Mouse (Mus musculus): ENCODE data around the gene Bcl7b.

Gene Bcl7b

DNA sequence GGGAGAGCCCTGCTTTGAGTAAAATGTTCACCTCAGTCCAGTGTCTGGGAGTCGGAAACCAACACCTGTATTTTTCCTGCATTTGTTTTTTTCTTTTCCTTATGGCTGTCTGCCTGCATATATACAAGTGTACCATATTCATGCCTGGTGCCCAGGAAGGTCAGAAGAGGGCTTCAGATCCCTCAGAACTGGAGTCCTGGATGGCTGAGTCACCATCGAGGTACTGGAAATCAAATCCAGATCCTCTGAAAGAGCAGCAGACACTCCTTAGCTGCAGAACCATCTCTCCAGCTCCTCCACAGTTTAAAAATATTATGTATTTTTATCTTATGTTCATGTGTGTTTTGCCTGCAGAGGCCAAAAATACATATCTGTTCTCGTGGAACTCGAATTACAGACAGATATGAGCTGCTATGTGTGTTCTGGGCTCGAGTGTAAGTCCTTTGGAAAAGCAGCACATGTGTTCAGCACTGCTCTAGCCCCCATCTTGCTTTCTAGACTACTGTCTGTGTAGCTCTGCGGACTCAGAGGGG lies 3.7 kb downstream of the Bcl7b start:
- no peak for DNase-seq (ENCODE audit: low spot score)

DNA sequence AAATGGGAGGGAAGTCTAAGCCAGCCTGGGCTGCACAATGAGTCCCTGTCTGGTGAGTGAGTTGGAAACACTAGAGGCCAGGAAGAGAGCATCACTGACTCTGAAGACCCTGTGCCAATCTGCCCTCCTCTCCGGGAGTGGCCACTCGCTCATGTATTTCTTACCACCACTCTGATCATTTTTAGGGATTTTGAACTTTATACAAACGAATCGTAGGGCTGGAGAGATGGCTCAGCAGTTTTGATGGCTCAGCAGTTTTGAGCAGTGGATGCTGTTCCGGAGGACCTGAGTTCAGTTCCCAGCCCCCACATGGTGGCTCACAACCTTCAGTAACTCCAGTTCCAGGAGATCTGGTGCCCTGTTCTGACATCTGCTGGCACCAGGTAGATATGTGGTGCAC lies 4.9 kb downstream of the Bcl7b start:
- DNase-seq (ENCODE audit: low spot score), result no peak

DNA sequence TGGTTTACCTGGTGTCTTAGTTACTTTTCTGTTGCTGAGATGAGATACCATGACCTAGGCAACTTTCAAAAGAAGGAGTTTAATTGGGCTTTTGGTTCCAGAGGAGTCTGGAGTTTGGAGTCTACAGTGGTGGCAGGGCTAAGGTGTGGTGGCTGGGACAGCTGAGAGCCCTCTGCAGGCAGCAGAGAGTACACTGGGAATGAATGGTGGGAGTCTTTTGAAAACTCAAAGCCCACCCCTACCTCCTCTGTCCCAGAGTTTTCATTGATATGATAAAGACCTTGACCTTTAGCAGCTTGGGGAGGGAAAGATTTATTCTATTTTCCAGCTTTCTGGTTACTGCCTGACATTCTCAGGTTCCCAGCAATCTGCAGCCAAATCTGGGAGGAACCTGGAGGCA lies 7.0 kb downstream of the Bcl7b start:
- no peak for DNase-seq (ENCODE audit: low spot score)

DNA sequence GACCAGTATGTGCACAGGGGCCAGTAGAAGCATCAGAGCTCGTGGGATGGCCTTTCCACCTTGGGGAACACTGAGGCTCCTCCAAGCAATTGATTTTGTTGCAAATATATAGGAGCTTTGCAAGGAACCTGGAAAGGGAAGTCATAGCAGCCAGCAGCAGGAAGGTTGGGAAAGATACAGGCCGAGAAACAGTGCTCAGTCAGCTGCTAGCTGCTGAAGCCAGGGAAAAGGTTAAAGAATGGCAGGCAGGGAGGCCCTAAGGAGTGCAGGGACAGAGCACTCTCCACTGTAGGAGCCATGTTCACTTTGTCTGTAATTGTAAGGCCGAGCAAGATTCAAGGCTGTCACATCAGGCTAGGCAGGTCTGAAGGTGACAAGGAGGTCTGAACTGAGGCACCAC lies 10.4 kb downstream of the Bcl7b start:
- no peak for DNase-seq (ENCODE audit: low spot score)

DNA sequence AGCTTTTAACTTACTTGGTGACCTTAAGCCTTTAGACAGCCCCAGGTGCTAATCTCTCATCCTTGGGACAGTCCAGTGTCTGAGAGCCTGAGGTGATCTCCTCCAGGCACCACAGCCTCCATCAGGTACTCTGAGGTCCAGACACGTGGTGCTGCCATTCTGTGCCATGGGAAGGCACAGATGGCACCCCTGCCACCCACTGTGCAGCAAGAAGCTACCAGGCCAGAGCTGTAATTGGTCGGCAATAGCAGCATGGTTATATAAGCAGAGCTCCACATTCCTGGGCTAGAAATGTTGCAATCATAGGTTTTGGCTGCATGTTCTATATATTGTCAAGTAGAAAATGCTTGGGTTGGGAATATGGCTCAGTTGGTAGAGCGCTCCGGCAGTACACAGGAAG lies 10.9 kb downstream of the Bcl7b start:
- no peak for DNase-seq (ENCODE audit: low spot score)

DNA sequence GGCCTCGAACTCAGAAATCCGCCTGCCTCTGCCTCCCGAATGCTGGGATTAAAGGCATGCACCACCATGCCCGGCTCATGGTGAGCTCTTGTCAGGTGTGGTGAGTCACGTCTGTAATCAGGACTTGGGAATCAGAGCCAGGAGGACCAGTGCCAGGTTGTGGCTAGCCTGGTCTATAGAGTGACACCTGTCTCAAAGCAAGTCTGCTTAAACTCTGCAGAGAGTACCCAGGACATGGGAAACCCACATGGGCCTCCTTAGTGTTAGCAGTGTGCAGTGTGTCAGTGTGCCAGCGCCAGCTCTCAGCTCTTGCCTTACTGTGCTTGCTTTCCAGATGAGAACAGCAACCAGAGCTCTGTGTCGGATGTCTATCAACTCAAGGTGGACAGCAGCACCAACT lies 11.5 kb downstream of the Bcl7b start:
- DNase-seq (ENCODE audit: low spot score), result no peak

DNA sequence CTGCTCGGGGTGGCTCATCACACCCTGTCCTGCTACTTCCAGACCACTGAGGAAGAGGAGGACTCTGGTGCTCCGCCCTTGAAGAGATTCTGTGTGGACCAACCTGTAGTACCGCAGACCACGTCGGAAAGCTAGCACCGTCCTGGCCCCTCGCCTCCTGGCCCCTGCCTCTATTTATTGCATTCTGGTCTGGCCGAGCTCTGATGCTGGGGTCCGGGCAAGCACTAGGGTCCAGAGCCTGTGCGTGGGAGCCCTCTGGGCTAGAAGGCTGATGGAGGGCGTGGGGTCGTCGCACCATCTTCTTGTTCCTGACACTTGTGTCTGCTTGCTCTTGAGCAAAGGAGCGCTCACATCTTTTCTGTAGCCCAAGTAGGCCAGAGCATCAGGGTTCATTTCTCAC lies 12.7 kb downstream of the Bcl7b start:
- DNase-seq (ENCODE audit: low spot score), result no peak

DNA sequence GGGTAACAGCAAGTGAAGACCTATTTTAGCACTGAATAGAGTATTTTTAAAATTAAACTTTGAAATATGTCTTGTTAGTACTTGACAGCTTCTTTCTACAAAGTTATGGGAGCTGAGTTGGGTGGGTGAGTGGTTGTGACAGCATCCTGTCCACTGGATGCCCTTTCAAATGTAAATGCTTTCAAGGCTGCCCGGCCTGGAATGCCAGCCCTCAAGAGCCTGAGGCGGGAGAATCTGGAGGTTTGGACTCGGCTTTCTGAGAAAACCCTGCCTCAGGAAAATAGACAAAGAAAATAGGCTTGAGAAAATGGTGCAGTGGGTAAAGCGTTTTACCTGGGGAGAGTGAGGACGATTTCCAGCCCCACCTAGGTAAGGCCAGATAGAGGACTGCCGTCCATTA lies 13.7 kb downstream of the Bcl7b start:
- DNase-seq (ENCODE audit: low spot score), result no peak

DNA sequence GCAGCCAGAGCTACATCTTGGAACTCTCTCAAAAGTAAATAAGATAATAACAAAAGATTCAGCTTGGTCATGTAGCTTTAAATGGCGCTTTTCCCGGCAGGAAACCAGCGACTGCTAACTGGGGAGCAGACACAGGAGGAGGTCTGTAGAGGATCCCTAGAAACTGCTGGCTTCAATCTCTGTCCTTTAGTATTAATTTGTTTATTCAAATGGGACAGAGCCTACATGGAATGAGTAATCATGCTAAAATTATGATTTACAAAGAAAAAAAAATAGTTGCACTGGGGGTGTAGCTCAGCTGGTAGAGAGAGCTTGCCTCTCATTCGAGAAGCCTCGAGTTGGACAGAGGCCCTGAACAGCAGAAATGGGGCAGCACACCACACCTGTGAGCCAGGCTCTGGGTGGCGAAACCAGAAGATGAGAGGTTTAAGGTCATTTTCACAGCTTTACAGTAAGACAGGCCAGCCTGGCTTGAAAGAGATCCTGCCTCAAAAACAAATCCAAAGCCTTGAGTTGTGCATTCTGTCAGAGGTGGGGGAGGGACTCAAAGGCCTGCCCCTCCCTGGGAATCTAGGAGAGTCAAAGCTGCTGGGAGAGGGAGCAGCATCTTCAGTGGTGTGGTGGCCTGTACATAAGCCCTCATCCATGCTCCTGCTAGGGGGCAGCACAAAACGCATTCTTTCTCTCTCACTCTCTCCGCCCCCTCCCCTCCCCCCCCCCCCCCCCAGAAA lies 15.2 kb downstream of the Bcl7b start:
- no peak for DNase-seq (ENCODE audit: low spot score)

DNA sequence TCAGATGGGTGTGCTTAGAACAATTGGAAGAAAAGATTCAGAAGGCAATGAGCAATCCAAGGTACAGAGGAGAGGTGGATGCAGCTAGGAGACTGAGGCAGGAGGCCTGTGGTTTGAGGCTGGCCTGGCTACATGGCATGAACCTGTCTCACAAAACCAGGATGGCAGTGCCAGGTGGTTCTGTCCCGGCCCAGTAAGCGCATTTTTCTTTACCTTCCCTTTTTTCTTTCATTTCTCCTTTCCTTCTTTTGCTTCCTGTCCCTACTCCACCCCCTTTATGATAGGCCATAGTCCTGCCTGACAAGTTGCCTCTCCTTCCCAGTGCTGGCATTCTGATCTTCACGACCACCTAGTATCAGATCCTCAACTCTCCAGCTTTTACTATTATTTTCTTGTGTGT lies 16.9 kb downstream of the Bcl7b start:
- DNase-seq (ENCODE audit: low spot score), result no peak

DNA sequence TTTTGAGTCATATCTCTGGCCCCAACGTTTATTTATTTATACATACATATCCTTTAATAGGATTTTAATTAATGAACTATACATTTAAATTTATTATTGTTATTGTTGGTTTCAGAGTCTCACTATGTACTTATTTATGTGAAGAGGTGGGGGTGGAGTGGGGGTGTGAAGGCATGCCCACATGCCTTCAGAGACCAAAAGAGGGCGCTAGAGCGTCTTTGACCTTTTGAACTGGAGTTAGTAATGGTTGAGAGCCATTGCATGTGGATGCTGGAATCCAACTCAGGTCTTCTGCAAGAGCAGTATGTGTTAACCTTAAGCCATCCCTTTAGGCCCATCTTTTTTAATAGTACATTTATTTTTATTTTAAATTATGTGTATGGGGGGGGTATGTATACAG lies 17.5 kb downstream of the Bcl7b start:
- no peak for DNase-seq (ENCODE audit: low spot score)

DNA sequence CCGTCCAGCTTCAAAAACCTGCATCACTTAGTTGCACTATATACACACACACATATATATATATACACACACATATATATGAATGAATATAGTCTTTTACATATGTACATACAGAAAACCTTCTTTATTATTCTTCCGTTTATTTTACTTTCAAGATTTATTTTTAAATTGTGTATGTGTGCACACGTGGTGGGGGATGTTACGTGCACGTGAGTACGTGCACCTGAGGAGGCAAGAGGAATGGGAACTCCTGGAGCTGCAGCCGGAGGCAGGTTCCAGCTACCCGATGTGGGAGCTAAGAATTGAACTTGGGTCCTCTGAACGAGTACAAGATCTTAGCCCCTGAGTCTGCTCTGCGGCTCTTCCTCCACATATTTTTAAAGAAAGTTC lies 18.1 kb downstream of the Bcl7b start:
- DNase-seq (ENCODE audit: low spot score), result no peak

DNA sequence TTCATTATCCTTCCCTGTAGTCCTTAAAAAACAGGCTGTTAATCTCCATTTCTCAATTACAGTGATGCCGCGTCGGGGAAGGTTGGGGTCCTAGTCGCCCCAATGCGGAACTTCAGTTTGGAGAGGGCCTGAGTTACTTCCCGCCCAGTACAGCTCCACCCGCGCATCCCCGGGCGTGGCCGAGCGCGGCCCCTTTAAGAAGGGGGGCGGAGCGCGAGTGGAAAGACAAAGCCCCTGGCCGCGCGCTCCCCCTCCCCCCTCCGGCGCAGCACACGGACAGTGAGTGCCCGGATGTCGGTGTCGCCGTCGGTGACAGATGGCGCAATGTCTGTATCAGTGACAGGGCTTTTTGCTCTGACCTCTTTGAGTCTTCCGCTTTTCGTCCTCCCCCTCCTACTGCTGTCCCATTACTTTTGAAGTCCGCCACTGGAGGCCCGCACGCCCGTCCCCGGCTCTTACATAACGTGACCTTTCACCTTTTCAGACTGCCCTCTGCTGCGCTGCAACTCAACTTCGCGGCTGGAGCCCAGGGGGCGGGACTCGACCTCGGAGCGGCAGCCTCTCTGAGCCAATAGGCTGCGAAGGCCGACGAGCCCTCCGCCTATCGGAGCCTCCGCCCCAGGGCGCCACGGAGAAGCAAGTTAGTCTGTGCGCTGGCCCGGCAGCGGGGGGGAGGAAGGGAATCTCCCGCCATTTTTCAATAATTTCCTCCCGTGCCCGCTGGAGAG lies 18.7 kb downstream of the Bcl7b start, which contains the start of gene Baz1b:
TSS of gene Baz1b (plus strand) at position 644 of the 728 bp plus-strand sequence.
- DNase-seq (ENCODE audit: low spot score), result peak; percentile 94

DNA sequence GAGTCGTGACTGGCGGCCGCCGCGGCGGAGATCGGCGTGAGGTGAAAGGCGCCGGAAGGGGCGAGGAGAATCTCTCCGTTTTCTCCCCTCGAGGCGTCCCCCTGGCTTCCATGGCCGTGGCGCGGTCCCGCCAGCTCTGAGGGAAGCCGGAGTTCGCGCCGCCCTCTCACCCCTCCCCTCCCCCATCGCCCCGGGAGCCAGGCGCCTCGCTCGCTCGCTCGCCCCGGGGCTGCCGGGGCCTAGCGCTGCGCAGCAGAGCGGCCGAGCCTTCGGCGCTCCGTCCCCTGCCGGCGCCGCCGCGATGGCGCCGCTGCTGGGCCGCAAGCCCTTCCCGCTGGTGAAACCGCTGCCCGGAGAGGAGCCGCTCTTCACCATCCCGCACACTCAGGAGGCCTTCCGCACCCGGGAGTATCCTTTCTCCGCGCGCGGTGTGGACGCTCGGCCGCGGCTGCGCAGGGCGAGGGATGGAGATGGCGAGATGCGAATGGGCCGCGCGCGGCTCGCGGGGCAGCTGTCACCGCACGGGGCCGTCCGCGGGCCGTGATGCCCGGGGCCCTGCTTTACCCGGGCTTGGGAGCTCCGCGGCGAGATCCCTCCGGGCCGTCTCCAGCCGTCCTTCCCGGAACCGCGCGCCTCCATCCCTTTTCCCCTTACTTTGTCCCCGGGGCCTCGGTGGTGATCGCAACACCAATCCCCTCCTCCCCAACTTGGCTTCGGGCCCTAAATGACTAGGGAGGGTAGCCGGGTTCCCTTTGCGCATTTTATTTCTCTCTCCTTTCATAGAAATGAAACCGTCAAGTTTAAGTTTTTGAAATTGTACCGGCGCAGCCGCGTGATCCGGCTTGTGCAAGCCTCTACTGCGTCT lies 19.5 kb downstream of the Bcl7b start:
- DNase-seq (ENCODE audit: low spot score), result peak; percentile 75

DNA sequence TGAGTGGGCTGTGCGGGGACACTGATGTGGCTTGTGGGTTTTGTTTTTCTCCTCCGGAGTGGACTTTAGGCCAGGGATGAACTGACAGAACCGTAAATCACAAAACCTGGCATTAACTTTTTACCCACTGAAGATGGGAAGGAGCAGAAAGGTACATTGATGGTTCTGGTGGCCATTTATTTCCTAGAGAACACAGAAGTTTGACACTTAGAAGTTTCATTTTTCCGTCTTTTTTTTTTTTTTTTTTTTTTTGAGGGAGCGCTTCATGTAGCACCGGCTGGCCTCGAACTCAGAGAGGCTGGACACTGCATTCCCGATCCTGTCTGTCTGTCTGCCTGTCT lies 20.1 kb downstream of the Bcl7b start:
- DNase-seq (ENCODE audit: low spot score), result no peak

DNA sequence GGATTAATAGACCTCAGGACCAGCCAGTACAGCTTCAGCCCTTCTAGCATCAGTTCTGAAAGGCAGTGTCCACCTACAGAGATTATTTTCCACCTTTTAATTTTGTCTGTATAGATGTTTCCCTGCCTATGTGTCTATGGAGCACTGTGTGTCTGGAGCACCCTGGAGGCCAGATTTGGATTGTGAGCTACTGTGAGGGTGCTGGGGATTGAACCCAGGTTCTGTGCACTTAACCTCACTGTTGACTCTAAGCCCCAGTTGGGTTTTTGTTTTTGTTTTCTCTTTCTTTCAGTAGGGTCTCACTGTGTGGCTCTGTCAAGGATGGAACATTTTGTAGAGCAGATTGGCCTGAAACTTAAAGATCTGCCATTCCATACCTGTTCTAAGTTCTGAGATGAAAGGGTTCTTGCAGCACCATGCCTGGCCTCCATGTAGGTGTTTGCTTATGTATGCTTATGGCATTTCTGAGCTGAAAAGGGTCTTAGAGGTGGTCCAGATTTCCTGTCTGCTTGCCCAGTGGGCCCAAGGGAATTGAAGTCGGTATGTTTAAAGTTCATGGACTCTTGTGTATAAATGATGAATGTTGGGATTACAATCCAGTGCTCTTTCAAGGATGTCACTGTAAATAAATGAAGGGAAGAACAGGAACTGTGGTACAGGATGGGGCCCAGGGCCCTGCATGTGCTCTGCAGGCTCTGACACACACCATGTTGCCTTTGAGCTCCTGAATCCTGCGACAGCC lies 21.4 kb downstream of the Bcl7b start:
- DNase-seq (ENCODE audit: low spot score), result no peak

DNA sequence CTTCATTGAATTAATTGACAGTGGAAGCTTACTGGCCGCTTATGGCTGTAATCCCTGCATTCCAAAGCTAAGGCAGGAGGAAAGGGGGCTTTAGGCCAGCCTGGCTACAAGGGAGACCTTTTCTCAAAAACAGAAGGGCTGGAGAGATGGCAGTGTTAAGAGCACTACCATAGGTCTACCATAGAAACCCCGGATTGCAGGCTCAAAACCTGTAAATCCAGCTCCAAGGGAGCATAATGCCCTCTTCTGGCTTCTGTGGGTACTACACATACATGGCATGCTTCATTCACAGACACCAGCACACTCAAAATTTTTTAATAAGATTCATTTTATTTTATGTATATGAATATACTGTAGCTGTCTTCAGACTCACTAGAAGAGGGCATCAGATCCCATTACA lies 23.5 kb downstream of the Bcl7b start:
- peak; percentile 62 for DNase-seq (ENCODE audit: low spot score)

DNA sequence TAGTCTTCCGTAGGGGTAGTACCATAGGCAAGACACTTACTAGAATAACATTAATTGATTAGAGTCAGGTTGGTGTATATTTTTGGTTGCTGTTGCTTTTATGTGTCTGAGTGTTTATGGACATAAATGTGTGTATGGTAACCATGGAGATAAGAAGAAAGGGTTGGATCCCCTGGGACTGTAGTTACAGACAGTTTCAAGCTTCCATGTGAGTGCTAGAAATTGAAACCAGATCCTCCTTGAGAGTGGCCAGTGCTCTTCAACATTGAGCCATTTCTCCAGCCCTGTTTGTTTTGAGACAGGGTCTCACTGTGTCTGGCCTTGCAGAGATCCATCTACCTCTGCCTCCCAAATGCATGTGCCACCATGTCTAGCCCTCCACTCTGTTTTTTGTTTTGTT lies 24.3 kb downstream of the Bcl7b start:
- no peak for DNase-seq (ENCODE audit: low spot score)

DNA sequence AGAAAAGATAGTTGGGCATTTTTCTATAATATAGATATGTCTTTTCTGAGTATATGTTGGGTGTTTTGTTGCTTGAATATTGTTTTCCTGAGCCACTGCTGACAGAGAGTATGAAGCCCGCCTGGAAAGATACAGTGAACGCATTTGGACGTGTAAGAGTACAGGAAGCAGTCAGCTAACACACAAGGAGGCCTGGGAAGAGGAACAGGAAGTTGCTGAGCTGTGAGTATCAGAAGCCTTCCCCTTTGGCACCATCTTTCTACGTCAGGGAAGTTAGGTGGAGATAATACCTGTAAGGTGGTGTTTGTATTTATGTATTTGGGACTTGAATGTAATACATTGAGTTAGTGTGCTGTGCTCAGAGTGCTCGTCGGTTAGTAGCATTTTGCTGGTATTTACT lies 28.3 kb downstream of the Bcl7b start:
- DNase-seq (ENCODE audit: low spot score), result no peak

DNA sequence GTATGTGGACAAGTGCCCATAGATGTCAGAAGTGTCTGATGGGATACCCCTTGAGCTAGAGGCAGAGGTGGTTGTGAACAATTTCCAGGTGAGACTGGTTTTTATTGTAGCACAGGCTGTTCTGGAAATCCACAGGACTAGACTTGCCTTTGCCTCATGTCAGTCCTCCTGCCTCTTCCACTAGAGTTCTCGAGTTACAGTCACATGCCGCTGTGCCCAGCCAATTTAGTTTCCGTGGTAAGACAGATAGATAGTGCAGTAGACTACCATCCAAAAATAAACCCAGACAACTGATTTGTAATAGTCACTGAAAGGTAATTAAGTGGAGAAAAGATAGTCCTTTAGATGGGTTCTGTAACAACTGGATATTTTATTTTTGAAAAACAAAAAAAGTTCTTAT lies 34.7 kb downstream of the Bcl7b start:
- no peak for DNase-seq (ENCODE audit: low spot score)

DNA sequence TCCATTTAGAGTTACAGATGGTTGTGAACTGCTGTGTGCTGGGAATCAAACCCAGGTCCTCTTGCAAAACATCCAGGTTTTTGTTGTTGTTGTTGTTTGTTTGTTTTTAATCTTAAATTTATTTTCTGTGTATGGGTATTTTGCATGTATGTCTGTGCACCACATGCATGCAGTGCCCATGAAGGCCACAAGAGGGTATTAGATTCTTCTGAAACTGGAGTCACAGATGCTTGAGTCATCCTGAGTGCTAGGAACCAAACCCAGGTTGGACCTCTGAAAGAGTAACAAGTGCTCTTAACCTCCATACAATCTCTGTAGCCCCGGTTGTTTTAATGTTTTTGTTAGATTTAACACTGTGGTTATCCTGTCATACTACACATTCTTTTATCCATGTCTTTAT lies 40.1 kb downstream of the Bcl7b start:
- DNase-seq (ENCODE audit: low spot score), result no peak

DNA sequence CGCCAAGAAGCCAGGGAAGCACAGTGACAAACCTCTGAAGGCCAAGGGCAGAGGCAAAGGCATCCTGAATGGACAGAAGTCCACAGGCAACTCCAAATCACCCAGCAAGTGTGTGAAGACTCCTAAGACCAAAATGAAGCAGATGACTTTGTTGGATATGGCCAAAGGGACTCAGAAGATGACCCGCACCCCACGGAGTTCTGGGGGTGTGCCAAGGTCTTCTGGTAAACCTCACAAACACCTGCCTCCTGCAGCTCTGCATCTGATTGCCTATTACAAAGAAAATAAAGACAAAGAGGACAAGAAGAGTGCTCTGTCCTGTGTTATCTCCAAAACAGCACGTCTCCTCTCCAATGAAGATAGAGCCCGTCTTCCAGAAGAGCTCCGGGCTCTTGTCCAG lies 48.8 kb downstream of the Bcl7b start:
- no peak for DNase-seq (ENCODE audit: low spot score)

Data from urinary bladder, postnatal 25 days (tissue).